Mouse (Mus musculus) urinary bladder, postnatal 36 days (tissue): ENCODE results near the gene Maoa.

ENCODE experiments used
- DNase-seq, 2 experiments: peaks; one replicate each; pipeline ENCODE4 v3.0.0; 2022; ENCODE audit warnings: low spot score in 2 of 2, mixed read lengths in 1 of 2

Maoa gene

DNA sequence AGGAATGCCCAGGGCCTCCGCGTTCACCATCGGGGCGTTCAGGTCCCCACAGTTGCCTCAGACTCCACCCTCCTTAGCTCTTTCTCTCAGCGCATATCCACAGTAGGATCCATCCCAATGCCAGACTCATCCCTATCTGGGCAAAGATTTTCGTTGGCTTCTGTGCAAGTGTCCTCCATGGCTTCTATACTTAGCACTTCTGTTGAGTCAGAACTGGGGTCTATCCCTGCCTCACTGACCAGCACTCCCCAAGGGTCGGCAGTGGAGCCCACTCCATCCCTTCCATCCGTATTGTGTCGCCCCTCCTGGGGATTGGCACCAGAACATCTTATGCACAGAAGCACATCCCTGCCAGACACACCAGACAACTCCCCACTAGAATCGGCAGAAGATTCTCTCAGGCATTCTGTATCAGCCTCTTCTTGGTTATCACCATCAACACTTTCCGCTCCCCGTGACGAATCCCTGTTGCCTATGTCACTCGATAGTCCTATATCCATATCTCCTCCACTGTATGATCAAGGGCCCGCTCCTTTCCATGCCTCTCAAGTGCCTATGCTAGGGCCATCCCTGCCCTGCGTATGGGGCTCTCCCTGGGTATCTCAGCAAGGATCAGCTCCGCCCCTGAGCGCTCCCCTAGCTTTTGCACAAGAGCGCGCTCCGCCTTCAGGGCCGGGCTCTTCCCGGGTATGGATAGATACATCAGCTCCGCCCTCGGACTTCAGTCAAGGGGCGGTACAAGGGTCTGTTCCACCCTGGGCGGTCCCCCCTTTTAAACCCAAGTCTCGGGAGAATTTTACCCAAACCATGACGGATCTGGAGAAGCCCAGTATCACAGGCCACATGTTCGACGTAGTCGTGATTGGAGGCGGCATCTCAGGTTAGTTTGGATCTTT is at the start of gene Maoa:
Gene Maoa (plus strand): TSS at position 665 of the 896 bp plus-strand sequence.
- DNase-seq, result peak; percentile 32 to 70

DNA sequence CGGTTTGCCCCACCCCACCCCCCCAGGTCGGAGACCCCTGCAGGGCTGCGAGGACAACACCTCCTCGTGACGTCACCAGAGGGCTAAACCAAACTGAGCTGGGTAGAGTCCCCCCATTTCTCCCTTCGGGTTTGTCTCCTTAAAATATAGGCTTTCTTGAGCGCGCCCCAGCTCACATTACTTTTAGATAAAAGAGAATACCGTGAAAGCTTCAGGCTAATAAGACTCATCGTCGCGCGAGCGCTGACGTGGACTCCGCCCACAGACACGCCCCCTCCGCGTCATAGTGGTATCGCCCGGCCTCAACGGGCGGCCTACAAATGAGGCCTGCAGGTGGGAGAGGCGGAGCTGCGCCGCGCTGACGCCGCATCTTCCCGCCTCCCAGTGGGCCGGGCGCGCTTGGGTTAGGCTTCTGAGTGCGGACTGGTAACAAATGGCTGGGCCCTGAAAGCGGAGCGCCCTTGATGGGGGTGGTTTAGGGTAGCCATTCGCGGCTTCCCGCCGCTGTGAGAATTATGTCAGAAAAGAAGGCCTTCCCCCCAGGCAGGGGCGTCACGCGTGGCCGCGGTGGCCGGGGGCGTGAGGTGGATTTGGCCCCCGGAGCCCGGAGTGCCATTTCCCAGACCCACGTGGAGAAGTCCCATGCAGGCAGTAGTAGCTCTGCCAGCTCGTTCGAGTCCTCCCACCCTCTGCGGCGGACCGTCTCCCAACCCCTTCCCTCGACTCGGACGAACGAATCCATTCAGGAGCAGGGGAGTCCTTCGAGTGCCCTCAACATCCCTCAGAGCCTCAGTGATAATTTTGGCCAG is 1.1 kb upstream of the Maoa start:
- peak; percentile 81 to 89 for DNase-seq

DNA sequence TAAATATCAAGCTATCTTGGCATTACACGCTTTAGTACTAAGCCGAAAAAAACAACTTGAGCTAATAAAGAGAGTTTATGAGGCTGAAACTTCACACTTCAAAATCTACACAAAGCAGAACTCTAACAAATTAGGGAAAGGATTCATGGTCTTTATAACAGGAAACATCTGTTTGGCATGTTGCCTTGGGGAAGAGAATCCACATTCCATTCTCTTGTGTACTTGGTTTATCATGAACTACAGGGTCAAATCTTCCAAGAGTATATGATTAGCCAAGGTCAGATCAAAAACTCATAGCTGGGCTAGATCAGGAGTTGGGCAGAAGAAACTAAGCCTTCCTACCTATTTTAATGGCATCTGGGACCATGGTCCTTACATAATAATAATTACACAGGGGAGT is 37.0 kb downstream of the Maoa start:
- DNase-seq, result no peak

DNA sequence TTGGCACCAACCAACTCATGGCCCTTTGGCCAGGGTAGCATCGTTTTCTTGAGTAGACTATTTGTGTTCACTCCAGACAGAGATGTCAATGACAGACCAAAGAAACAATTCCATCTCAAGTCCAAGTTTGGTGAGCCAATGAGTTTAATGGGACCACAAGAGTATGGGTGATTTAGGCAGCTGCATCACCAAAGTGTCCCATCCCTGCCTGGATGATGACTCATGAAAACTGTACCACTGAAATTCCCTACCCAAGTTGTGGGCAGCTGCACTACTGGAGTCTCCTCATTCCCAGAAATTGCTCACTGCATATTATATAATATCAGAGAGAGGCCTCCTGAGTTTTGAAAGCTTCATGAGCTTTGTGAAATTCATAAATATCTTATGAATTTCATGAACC is 86.6 kb downstream of the Maoa start:
- DNase-seq, result no peak

DNA sequence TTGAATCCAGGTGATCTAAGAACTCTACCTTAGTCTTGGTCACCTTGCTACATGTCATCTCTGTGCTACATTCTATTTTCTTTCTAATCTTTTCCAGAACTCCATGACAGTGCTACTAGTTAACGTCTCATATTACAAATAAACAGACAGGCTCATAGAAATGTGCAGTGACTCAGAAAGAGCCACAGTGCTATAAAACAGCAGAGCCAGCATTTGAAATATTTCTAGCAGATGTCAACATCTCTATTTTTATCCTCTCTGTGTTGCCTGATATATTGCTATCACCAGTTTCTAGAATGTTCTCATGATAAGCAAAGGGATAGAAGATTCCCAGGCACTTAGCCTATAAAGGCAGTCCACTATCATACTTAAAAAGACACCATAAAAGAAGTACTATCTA is 94.5 kb downstream of the Maoa start:
- no peak for DNase-seq
